ENCODE assay signal across 8 mouse cellular contexts in the genomic region with DNA sequence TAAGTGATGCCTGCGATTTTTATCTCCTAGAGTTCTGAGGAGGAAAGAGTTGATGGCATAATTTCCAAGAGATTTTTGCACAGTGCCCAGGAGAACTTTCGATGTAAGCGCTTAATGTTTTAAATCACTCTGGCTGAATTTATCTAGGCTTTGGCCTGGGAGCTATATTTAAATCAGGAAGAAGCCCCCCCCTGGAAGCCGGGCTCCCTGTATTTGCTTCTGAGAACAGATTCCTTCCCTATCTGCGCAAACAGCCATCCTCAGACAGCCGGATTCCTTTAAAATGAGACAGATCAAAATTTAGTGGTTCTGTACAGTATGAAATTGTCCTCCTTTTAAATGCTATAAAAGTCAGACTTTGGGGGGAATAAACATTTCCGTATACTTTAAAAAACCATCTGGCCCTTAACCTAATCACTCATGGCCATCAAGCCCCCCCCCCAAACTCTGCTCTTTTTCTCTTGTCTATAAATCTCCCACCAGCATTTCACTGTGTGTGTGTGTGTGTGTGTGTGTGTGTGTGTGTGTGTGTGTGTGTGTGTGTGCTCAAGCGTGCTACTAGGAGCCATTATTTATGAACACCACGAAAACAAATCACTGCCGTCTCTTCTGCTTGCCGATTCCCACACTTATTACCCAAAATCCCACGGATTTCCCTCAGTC. TPM values are rescaled to one million over a fixed set of nuclear protein-coding genes. Genes with fewer than 3 reads are reported as not detected.
DNase-seq lines count a peak whose midpoint lies in the region; ATAC-seq and TF ChIP-seq lines count a peak whose summit lies in the region.
"Had no signal": no experiment of that assay in that cellular context is flagged by ENCODE, and none has a peak within 500 bp of the region (broad histone marks: within the 10 kb centered on the region; RNA-seq: fewer than 3 reads in every experiment).

No protein-coding gene starts in this region.

- no peak overlapping the region for H3K27ac ChIP-seq in hindbrain, embryonic 16.5 days (ENCODE audit: low read depth, low read length)
- peak overlapping the region; percentile 90 for H3K27ac ChIP-seq in liver, postnatal 0 days (ENCODE audit: low read depth)

- TF ChIP-seq EP300 in liver, postnatal 0 days (IDR thresholded peaks at IDR 0.05; ENCODE audit: low read depth): no peak

- DNase-seq in retina, embryonic 14.5 days (ENCODE audit: low spot score): peak; percentile 27
- DNase-seq in retina, postnatal 1 day: no peak
- no peak for DNase-seq in liver, postnatal 0 days
- DNase-seq in cerebellum, adult 11 months: no peak
- no peak for DNase-seq in left cerebral cortex, adult 8-10 months (ENCODE audit: low spot score in 2 of 2)
- DNase-seq: layer of hippocampus, postnatal 36 days had no signal

- no peak for ATAC-seq in hindbrain, embryonic 16.5 days
- no peak for ATAC-seq in liver, postnatal 0 days
- ATAC-seq in megakaryocyte, adult 5-6 weeks (ENCODE audit: poor library complexity, severe bottlenecking): no peak

- no peak for TF ChIP-seq CTCF in liver, postnatal 0 days (IDR thresholded peaks at IDR 0.05; ENCODE audit: low read depth)

- peak overlapping the region; percentile 70 for H3K4me3 ChIP-seq in hindbrain, embryonic 16.5 days (ENCODE audit: low read length)
- 0 out of 2 replicates have a peak overlapping the region, but pooled peaks have one; percentile 3 for H3K4me3 ChIP-seq in liver, postnatal 0 days (ENCODE audit: low read depth, low read length)

- no peak overlapping the region for H3K9ac ChIP-seq in hindbrain, embryonic 16.5 days (ENCODE audit: low read depth, low read length)
- H3K9ac ChIP-seq in liver, postnatal 0 days (replicated peaks): 0 out of 2 replicates have a peak overlapping the region, but pooled peaks have one; percentile 14

- no peaks in the 10 kb centered on the region for H3K36me3 ChIP-seq in hindbrain, embryonic 16.5 days (ENCODE audit: control insufficient read depth, insufficient read depth, low read length)
- no peaks in the 10 kb centered on the region for H3K36me3 ChIP-seq in liver, postnatal 0 days (replicated peaks; ENCODE audit: insufficient read depth, low read length)

- H3K4me1 ChIP-seq in hindbrain, embryonic 16.5 days (ENCODE audit: control insufficient read depth, insufficient read depth, low read depth, low read length): peaks cover 3% of the 10 kb centered on the region; the same call in 1 of the 2 replicates
- H3K4me1 ChIP-seq in liver, postnatal 0 days (ENCODE audit: insufficient read depth): no peaks in the 10 kb centered on the region; the same call in none of the 2 replicates

- H3K4me2 ChIP-seq in hindbrain, embryonic 16.5 days (ENCODE audit: low read length): peak overlapping the region; percentile 84
- H3K4me2 ChIP-seq in liver, postnatal 0 days (ENCODE audit: low read depth, low read length): peak overlapping the region; percentile 91

- H3K27me3 ChIP-seq in hindbrain, embryonic 16.5 days (replicated peaks; ENCODE audit: control insufficient read depth, insufficient read depth, low read length): no peaks in the 10 kb centered on the region
- peaks cover 10% of the 10 kb centered on the region; the same call in 1 of the 2 replicates for H3K27me3 ChIP-seq in liver, postnatal 0 days (ENCODE audit: insufficient read depth, low read length)

- WGBS in hindbrain, embryonic 16.5 days: 43% methylated on average over 12 of the region's 12 CpGs
- WGBS in liver, postnatal 0 days (ENCODE audit: insufficient replicate concordance): 38% methylated on average over 12 of the region's 12 CpGs

- H3K9me3 ChIP-seq in hindbrain, embryonic 16.5 days (ENCODE audit: control insufficient read depth, low read length): no peaks in the 10 kb centered on the region
- H3K9me3 ChIP-seq in liver, postnatal 0 days (ENCODE audit: low read length): no peaks in the 10 kb centered on the region

RNA-seq across cellular contexts. Expression of gene Sox5, which starts 1.7 kb away (rescaled TPM):
- 38.6 and 40.7 TPM in 2 replicates for polyA plus RNA-seq in hindbrain, embryonic 16.5 days (2015; fragmentation: Nextera tagmentation; extraction: Ambion mirVana)
- 5.0 and 7.5 TPM in 2 replicates for polyA plus RNA-seq in liver, postnatal 0 days (2015; fragmentation: Nextera tagmentation; extraction: Ambion mirVana)
- total RNA-seq in megakaryocyte, adult 5-6 weeks (2015): 0.07 TPM in 1 of 2 replicates, not detected in the other
- 0.07 TPM in 1 of 2 replicates, not detected in the other for total RNA-seq in megakaryocyte, adult 5-6 weeks (2017)
- total RNA-seq in left cerebral cortex, adult 8-10 months (2022): 10 to 100 TPM; 46.1 to 57.5 (median 51.3) TPM

Comparison
In these comparisons a context has a peak if more than half of its experiments do, and no peak if none do; other contexts are left out.
1. RNA of gene Sox5, which starts 1.7 kb away (total RNA-seq): 46.1 to 57.5 TPM in left cerebral cortex, adult 8-10 months; 0.07 TPM in megakaryocyte, adult 5-6 weeks; every median in the first group is over 10 times any median in the second.